In genomic region chr14:24937876-24938275, GRCm38 (mm10) we compare ENCODE assay signal across 20 mouse cellular contexts.
DNase-seq lines count a peak whose midpoint lies in the region; ATAC-seq lines count a peak whose summit lies in the region.
"Had no signal": no experiment of that assay in that cellular context is flagged by ENCODE, and none has a peak within 500 bp of the region (broad histone marks: within the 10 kb centered on the region; RNA-seq: fewer than 3 reads in every experiment).

No protein-coding gene starts in this region.

- DNase-seq in heart, adult 11 months: peak; percentile 57
- DNase-seq in heart, adult 9 months (ENCODE audit: low spot score in 2 of 2): no peak
- peak; percentile 62 for DNase-seq in heart, embryonic 10.5 days (ENCODE audit: low spot score)
- DNase-seq in urinary bladder, adult 2 months (ENCODE audit: low spot score): peak; percentile 4
- no peak for DNase-seq in urinary bladder, postnatal 10 days (ENCODE audit: low spot score)
- DNase-seq: adrenal gland, adult 2 months; adrenal gland, adult 8-10 months; adrenal gland, postnatal 10 days; adrenal gland, postnatal 14 days; adrenal gland, postnatal 25 days; adrenal gland, postnatal 36 days; B cell, adult 2 months; cerebellum, adult 11 months; cerebellum, adult 11-12 months; cerebellum, adult 18-20 months had no signal

- H3K4me2 ChIP-seq in heart, embryonic 12.5 days: no peak overlapping the region

- H3K9ac ChIP-seq in heart, embryonic 12.5 days: no peak overlapping the region

- no peak overlapping the region for H3K27ac ChIP-seq in heart, embryonic 10.5 days
- H3K27ac ChIP-seq in heart, embryonic 12.5 days (ENCODE audit: poor library complexity, severe bottlenecking): no peak overlapping the region

- no peak overlapping the region for H3K4me3 ChIP-seq in heart, embryonic 10.5 days
- no peak overlapping the region for H3K4me3 ChIP-seq in heart, embryonic 12.5 days

- no peaks in the 10 kb centered on the region for H3K36me3 ChIP-seq in heart, embryonic 10.5 days
- H3K36me3 ChIP-seq in heart, embryonic 12.5 days: no peaks in the 10 kb centered on the region
- H3K36me3 ChIP-seq: G1E had no signal

- 84% methylated on average over 2 of the region's 2 CpGs for WGBS in heart, embryonic 10.5 days
- WGBS in heart, embryonic 12.5 days: 64% methylated on average over 2 of the region's 2 CpGs

- no peaks in the 10 kb centered on the region for H3K27me3 ChIP-seq in heart, embryonic 10.5 days (ENCODE audit: insufficient read depth, poor library complexity, severe bottlenecking)
- H3K27me3 ChIP-seq in heart, embryonic 12.5 days (replicated peaks): no peaks in the 10 kb centered on the region

- no peak for ATAC-seq in heart, embryonic 12.5 days (ENCODE audit: insufficient number of reproducible peaks, low FRiP score)
- ATAC-seq: activated CD4-positive, CD25-positive, alpha-beta regulatory T cell, adult 4 months; CD4-positive, CD25-positive, alpha-beta regulatory T cell, adult 4 months; Patski had no signal

- H3K4me1 ChIP-seq in heart, embryonic 10.5 days: 0 out of 2 replicates have a peak, but pooled peaks cover 6% of the 10 kb centered on the region
- H3K4me1 ChIP-seq in heart, embryonic 12.5 days (replicated peaks): peaks cover 9% of the 10 kb centered on the region

- no peaks in the 10 kb centered on the region for H3K9me3 ChIP-seq in heart, embryonic 10.5 days
- H3K9me3 ChIP-seq in heart, embryonic 12.5 days (replicated peaks): no peaks in the 10 kb centered on the region

Comparison
In these comparisons a context has a peak if more than half of its experiments do, and no peak if none do; other contexts are left out.
1. DNase-seq: peak in heart, adult 11 months (single experiment), heart, embryonic 10.5 days (single experiment) and urinary bladder, adult 2 months (single experiment); none in heart, adult 9 months (0 of 2) and urinary bladder, postnatal 10 days (single experiment).